Mouse (Mus musculus): ENCODE measurements at regions not wholly inside any gene's neighbourhood (a gene's known extent, or its start where the extent isn't known, plus 50 kb on each side); places are given as distances from the start of the nearest gene placed in this dataset.

- TF ChIP-seq CTCF (conservative IDR thresholded peaks at IDR 0.05; ENCODE audit: low read length) (peak; percentile 91), NANOG (IDR thresholded peaks at IDR 0.05; ENCODE audit: borderline replicate concordance, low read length) (no peak), POU5F1 (IDR thresholded peaks at IDR 0.05; ENCODE audit: borderline replicate concordance, low read length) (no peak)
Observed at GRCm38 (mm10) chr3:33955854-33956624, 63.7 kb upstream of the Fxr1 start.

Data from E14TG2a.4 (cell line).